Mouse (Mus musculus): ENCODE data around the gene Cyp2a22.
"Not testable (repeated sequence)": the region's sequence is repeated elsewhere in the genome, so short reads cannot be mapped to it uniquely, and the experiment has no call there.

Cyp2a22 gene

GRCm38 (mm10) chr7:26939262-26939661, at the start of gene Cyp2a22:
TSS of gene Cyp2a22 (minus strand) at chr7:26939384.
- DNase-seq (ENCODE audit: low read depth, low spot score): no peak

- not testable (repeated sequence) for DNase-seq (ENCODE audit: low read depth, low spot score)
These were observed 44.0 kb upstream of the Cyp2a22 start for GRCm38 (mm10) chr7:26983151-26983550.

DNA sequence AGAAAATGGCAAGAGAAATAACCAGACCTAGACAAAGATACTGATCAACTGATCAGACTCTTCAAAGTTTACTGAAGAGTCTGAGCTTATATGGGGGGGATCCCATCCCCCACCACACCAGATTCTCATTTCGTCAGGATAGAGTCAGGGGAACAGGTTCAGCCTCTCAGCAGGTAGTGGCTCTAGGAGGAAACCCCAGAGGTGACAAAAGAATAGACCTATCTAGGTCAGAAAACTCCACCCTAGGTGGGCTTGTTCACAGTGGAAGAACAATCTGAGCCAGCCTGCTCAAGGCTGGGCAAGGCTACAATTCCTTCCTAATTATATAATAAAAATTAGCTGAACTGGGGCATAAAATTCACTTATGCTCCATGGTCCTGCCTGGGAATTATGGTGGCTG, 43.4 kb upstream of the Cyp2a22 start:
- DNase-seq (ENCODE audit: low read depth, low spot score): no peak

- not testable (repeated sequence) for DNase-seq (ENCODE audit: low read depth, low spot score)
These were observed 42.8 kb upstream of the Cyp2a22 start for GRCm38 (mm10) chr7:26981937-26982336.

GRCm38 (mm10) chr7:26981464-26981863, 42.3 kb upstream of the Cyp2a22 start:
- not testable (repeated sequence) for DNase-seq (ENCODE audit: low read depth, low spot score)

DNA sequence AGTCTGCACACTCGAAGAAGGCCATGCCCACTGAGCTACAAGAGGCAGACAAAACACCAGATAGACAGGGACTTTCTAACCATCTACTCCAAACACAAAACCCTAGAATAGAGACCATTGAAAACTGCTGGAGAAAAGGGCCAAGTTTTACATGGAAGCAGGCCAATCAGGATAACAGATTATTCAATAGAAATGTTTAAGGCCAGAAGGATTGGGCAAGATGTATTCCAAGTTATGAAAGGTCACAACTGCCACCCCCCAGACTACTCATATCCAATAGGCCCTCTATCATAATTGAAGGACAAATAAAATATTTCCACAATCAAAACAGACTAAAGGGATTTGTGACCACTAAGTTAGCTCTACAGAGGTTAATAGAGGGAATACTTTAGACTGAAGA, 23.2 kb upstream of the Cyp2a22 start:
- DNase-seq (ENCODE audit: low read depth, low spot score): not testable (repeated sequence)

DNA sequence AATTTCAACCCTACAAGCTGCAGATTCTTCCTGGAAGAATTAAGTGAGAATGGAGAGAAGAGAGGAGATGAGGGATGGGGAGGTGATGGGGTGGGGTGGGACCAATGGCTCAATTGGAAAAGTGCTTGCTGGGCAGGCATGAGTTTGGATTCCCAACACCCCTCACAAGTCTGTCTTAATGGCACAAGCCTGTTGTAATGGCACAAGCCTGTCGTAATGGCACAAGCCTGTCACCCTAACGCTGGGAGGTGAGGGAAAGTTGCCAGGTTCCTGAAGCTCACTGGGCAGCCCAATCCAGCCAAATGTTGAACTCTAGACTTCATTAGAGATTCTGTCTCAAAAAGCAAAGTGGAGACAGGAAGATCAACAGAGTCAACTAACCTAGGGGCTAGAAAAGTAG, 14.1 kb upstream of the Cyp2a22 start:
- DNase-seq (ENCODE audit: low read depth, low spot score): not testable (repeated sequence)

GRCm38 (mm10) chr7:26952671-26953070, 13.5 kb upstream of the Cyp2a22 start:
- not testable (repeated sequence) for DNase-seq (ENCODE audit: low read depth, low spot score)

DNA sequence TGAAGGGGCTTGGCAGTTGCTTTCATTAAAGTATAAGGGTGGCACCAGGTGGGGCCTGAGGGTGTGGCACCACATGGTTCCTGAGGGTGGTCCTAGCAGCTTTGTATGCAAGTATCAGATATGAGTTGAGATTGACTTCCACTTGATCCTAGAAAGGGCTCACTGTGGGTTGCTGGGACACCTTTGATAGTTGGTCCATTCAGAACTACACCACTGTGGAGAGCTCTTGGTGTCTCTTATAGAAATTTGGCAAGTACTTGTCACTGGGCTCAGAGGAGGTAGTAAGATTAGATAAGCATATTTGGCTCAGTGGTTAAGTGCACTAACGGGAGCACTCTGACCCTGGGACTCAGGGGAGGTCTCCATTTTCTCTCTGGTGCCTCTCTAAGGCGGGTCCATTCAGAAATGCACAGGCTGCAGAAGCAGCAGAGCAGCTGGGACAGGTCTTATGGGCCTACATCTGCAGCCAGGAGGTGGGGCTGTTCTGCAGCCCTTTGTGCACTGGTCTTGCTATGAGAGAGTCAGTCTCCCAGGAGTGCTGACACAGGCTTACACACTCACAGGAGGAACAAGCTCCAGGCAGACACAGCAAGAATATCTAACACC, 2.2 kb upstream of the Cyp2a22 start:
- DNase-seq (ENCODE audit: low read depth, low spot score): not testable (repeated sequence)

DNA sequence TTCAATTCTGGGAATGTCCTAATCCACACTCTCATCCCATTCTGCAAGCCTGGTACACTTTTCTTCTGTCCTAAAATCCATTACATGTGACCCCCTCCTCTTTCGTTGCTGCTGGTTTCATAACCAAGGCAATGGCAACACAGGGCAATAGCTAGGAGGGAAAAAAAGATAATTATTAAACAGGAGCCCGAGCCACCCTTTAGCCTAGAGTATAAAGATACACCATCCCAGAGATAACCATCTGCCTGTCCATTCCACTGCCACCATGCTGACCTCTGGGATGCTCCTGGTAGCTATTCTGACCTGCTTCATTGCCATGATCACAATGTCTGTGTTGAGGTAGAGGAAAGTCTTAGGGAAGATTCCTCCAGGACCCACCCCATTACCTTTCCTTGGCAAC, 22.1 kb downstream of the Cyp2a22 start:
- DNase-seq (ENCODE audit: low read depth, low spot score): not testable (repeated sequence)

Data from CD4-positive helper T cell, adult 2 months (primary cell).